Mouse (Mus musculus): ENCODE measurements around the gene Sash3.

Gene Sash3

DNA sequence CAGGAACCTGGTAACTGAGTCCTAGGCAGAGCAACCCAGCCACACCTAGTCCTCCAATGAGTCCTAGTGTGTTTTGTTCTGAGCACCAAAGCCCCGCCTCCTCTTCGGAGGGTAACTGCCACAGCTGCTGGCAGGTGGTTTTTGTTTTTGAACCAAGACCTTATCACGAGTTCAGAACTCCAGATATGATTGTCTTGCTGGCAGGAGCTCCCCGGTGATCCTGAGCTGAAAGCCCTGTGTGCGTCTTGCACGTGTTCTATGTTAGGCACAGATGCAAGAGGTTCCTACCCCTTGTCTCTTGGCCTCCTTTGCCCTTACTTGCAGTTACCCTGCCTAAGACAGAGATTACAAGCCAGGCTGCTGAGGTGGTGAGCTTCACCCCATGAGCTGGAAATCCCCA lies 4.8 kb upstream of the Sash3 start:
- DNase-seq: no peak

DNA sequence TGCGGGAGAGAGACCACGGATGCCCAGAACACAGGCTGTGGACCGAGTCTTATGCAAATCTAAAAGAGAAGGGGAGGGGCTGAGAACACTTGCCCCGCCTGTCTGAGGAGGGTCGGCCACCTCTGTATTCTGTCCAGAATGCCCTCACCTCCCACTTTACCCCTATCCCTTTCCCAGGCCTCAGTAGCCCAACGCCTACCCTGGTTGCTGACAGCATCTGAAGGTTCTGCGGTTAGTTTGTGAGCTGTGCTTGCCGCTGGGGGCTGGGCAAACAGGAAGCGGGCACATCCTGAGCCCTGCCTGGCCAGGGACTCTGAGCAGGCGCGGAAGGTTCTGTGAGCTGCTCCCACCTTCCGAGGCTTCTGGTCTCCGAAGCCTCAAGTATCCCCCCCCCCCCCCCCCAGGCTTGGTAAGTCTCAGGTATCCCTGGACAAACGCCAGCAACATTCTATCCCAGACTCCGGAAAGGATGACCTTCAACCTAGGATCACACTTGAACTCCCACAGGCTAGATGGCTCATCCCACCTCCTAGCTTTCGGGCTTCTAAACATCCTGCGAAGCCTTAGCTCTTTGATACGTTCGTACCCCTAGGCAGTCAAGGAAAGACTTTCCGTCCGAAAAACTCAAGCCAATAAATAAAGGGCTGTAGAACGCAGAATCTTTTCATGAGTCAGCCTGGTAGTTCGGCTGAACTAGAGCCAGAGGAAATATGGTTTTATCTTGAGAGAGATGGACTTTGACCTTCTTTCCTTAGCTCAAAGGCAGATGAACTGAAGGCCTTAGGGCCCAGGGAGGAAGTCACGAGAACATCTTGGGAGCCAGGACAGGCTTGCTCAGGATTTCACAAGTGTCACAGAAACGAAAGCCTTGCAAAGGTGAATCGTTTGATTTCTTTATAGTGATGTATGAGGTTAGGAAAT lies 2.6 kb upstream of the Sash3 start:
- DNase-seq: peak; percentile 41

DNA sequence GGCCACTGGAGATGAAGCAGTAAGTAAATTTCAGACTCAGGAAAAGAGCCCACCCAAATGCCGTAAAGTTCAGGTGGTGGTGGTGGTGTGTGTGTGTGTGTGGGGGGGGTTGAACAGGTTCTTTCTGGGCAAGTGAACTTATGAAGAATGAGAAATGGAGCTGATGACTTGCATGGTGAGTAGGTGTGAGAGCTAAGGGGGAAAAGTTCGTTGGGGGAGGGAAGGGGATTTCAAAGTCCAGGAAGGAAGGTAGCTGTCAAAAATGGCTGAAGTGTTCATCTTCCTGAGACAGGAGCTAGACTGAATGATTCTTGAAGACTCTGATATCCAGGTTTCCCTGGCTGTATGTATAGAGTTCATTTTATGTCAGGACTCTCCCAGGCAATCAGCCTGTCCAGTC lies 990 bp downstream of the Sash3 start:
- no peak for DNase-seq

DNA sequence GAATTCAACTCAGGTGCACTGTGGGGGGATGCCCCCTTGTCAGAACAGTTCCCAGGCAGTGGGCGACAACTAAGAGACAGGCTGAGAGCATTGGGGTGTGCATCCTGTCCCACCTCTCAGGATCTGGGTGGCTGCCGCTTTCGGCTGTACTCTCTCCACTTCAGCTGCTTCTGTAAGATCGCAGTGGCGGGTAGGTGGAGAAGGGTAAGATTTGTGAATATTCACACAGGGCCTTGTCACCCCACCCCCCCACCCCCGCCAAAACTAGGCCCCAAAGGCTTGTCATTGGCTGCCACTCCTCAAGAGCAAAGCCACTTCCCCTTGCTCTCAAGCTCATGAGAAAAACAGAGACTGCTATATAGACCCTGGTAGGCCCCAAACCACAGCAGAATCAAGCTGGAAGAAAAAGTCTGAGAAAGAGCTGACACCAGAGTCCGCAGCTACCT lies 1.5 kb downstream of the Sash3 start:
- no peak for DNase-seq

DNA sequence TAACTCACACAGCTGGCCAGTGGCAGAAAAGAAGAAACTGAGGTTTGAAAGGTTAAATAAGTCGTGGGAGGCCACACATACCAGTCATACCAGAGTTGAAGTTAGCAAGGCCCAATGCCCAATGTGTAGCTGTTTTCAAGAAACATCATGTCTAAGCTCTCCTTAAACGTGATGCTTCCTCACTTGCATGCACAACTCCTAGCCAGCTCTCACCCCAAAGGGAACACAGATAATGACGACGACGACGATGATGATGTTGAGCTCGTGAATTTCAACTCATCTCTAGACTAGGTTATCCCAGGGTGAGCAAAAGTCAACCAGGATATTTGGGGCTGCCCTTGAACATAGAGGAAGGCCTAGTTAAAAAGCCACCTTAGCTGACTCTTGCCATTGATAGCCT lies 5.9 kb downstream of the Sash3 start:
- DNase-seq: no peak

DNA sequence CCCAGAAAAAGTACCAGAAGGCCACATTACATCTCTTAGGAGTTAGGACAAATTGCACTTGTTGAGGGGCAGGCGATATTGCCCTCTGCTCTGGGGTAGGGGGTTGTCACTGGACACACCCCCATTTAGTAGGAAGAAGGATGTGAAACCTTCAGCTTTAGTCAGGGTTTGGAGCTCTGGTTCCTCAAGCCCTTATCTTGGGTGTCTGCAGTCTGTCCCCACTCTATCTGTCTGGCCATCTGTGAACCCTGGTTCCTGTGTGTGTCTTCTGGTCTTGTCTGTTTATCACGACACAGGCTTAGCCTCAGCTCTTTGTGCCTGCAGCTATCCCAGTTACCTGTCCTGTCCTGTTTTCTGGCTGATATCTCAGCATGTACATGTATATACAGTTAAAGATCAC lies 7.2 kb downstream of the Sash3 start:
- DNase-seq: no peak

DNA sequence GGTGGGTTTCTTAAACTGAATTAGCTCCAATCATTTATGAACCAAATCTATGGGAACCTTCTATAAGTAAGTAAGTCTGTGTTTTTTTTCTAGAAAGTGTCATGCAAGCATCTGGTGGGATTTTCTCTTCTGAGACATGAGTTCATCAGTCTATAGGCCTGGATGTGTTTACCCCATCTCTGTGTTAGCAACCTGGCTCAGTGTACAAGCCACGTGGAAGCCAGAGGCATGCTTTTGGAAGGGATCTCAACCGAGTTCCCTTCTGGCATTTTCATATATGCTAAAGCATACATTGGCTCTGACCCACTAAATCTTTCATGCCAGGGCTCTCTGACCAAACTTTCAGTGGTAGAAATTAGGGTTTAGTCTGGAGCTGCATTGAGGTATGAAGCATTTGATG lies 7.7 kb downstream of the Sash3 start:
- no peak for DNase-seq

DNA sequence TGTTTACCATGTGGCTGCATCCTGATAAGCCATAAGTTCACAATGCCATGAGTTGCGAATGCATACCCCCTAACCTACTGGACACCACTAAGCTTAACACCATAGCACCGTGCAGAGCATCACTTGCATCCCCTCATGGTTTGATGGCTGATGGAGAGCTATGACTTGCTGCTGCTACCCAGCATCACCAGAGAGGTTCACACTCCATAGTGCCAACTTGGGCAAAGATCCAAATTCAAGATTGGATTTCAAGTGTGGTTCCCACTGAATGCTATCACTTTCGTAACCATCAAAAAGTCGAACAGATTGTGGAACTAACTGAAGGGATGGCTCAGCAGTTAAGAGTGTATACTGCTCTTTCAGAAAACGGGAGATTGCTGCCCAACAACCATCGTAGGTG lies 9.3 kb downstream of the Sash3 start:
- no peak for DNase-seq

DNA sequence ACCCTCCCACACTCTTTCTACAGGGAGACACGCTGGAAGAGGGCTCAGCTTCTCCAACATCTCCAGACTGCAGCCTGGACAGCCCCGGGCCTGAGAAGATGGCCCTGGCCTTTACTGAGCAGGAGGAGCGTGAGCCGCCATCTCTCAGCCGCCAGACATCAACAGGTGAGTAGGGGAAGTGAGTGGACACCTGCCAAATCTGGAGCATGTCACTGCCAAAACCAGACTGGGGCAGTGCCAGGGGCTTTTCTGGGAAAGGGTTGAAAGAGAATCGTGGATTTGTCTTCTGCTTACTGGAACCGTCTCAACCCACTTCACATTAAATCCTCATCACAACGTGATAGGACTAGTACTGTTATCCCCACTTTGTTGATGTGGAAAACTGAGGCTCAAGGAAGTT lies 11.2 kb downstream of the Sash3 start:
- DNase-seq: no peak

DNA sequence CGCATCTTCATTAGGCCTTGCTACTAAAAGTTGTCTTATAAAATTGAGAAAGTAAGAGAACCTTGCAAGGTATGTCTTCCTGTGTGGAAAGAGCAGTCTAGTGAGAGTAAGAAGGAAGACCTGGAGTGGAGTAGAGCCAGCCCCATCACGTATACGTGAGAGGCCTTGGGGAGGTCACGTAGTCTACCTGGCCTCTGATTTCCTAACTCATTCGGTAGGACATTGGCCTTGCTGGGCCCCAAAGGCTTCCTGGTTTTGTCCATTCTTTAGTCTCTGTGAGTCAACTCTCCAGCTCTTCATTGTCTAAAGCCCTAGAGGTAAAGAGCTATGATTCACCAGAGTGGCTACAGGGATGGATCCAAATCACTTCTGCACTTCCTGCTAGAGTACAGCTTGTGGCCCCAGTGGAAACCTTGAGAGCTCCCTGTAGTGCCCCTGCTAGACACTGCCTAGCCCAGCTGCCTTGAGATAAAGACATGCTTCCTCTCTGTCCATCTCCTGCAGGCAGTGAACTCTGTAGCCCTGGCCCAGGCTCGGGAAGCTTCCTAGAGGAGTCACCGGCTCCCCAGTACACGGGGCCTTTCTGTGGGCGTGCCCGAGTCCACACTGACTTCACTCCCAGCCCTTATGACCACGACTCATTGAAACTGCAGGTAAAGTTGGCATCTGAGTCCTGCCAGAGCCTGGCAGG lies 12.1 kb downstream of the Sash3 start:
- no peak for DNase-seq

DNA sequence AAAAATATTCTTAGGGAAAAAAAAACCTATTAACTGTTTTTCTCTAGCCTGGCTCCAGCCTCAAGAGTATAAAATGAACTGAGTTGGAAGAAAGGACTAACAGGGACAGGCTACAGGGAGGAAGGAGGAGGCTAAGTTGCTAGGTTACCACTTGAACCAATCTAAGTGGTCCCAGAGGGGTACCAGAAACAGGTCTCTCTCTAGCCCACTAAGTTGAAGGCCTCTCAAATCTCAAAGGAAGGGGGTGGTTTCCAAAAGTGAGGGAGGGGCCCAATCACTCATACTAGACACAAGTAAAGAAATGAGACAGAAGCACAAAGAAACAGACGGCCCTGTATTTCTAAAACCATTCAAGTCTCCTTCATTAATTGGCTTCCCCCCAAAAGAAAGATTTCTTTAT lies 23.7 kb downstream of the Sash3 start:
- no peak for DNase-seq

DNA sequence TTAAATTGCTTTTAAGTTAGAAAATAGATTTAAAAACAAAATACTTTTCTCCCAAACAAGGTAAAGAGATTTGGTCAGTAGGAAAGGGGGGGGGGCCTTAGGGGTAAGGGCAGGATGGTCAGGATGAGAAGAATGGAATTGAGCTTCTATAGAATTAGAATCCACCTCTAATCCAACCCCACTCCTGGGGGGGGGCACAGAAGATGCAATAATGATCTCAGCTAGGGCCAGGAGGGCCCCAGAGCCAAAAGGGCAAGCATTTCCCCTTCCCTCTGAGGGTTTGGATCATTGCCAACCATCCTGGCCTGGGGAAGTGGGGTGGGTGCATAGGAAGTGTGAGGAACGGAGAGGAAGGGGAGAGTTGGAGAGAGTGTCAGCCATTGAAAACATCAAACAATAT lies 24.1 kb downstream of the Sash3 start:
- no peak for DNase-seq

DNA sequence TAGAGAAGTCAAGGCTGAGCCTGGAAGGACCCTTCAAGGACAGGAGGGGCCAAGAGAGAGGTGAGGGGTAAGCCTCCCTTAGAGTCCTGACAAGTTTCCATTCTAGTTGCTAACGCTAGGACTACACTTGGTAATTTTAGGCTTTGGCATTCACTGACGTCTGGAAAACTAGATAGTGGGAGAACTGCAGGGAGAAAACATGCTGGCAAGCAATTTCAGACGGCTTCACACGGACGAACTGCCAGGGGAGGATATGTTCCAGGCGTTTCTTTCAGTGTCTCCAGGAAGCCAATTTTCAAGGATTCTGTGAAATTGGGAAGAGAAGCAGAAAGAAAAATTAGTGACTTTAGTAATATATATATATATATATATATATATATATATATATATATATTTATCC lies 35.6 kb downstream of the Sash3 start:
- DNase-seq: no peak

DNA sequence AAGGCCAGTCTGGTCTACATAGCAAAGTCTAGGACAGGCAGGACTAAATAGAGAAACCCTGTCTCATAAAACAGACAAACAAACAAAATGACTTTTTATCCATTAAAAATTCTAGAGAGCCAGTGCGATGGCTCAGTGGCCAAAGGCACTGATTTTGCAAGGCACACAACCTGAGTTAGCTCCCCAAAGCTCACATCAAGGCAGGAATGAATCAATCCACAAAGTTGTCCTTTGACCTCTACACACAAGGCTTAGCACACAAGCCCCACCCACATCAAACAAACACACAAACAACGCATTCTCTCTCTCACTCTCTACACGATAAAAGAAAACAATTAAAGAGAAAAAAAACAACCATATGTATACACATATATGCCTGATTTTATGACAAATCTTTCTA lies 38.5 kb downstream of the Sash3 start:
- DNase-seq: no peak

DNA sequence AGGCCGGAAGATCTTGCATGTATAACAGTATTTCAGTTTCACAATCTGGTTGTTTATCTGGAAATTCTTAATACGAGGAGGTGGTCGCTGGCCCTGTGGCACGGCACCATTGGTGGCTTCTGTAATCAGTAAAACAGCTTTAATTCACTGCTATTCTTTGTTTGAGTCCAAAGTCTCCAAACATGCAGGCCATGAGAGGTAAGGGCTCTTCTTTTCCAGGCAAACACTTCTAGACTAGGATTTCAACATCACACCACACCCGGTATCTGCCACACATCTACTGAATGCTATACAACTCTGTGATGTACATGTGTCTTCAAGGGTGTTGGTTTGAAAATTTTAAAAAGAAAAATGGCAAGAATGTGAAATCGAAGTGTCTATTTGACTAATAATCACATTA lies 45.0 kb downstream of the Sash3 start:
- DNase-seq: no peak

DNA sequence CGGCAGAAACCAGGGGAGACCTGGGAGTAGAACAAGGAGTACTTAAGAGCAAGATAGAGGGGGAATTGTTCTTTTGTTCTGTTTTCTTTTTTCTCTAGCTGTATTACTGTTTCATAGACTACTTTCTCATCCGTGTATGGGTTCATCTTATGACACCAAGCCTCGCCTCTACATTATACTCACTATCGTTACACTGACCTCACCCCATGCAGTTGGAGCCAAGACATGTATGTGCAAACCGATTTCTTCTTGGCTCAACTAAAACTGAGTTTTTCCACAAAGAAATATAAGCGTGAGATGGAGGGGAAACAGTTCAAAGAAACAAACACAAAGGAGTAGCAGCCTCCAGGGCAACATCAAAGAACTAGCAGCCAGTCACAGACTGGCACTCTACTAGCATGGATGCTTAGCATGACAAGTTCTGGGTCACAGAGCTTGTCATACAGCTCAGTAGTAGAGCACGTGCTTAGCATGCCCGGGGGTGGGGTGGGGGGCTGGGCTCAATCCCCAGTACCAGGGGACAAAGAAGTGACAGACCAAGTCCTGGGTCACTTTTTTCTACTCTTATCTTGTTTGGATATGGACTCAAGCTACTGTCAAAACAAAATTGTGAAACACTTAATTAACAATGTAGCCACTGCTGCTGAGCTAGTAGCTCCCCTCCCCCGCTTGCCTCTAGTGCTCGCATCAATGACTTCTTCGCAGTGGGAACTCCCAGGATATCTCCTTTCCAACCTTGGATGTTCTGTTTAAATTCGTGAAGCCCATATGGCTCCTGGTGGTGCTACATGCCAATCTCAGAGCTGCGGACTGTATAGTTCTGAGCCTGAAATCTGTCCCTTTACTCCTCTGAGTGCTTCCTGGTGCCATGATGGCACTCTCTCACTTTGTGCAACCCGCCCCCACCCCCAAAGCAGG lies 47.3 kb downstream of the Sash3 start:
- DNase-seq: no peak

DNA sequence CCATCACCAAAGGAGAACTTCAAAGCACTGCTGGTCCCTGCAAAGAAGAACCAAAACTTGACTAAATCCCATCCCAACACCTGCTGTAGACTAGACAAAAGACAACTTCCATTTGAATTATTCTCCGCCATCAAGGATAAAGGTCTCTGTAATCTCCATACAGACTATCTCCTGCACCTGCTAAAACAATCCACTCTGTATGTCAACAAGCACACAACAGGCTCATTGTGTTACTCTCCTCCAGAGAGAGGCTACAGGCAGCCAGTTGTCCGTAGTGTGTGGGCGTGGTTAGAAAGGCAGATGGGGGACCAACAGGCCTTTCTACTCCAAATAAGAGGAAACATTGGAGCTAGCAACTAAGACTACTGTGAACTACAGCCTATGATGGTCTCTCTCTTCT lies 51.6 kb downstream of the Sash3 start:
- no peak for DNase-seq

DNA sequence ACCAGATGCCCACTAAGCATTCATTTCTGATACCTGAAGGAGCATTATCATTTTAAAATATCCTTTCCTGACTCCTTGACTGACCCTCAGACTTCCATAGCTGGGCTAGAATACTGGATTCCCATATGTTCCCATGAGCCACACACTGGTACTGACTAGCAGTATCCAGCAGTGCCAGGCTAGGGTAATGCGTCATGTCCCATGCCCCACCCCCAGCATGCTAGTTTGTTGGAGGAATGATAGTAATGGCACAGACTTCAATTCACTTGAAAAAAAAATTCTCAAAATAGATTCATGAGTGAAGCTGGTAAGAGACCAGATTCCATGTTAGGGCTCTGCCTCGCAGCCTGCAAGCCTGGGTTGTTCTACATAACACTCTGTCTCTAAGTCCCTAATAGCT lies 52.8 kb downstream of the Sash3 start:
- DNase-seq: no peak

DNA sequence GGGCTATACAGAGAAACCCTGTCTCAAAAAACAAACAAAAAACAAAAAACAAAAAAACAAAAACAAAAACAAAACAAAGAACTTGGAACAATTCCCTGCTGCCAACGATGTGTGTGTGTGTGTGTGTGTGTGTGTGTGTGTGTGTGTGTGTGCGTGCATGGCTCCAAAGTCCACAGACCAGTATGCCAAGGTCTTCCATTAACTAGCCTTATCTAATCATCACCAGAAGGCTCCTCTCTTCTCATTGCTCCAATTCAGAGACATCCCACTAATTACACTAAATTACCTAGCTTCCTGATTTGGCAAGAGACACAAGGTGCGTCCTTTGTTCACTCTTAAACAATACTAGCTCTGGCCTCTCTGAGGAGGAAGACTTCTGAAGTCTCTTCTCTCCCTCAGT lies 54.5 kb downstream of the Sash3 start:
- no peak for DNase-seq

DNA sequence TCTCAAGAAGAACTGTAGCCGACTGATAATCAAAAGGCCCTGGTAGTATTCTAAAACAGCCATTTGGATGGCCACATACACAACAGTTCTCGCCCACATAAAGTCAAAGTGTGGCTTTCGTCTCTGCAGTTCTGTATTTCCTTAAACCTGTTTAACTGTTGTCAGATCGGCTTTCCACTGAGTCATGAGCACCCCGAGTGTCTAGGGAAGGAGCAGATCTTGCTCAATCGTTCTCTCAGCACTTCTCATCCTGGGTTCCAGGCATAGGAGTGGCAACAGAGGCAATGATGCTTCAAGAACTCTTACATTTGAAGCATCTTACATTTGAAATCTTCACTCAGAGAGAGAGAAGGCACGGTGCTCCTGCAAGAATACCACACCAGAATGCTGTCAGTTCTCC lies 55.7 kb downstream of the Sash3 start:
- DNase-seq: no peak

DNA sequence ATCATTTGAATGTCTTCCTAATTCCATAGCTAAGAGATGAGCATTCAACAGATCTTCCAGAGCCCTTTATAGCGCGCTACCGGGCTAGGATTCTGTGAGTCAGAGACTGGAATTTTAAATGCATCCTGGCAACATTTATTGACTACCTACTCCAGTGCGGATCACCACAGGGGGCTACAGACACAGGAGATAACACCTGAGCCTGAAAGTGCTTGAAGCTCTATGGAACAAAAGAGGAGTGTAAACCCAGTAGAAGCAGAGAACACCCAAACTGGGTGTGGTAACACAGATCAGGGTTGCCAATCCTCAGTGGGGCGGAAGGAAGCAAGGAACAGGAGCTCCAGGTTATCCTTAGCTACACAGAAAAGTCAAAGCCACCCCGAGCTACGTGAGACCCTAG lies 56.2 kb downstream of the Sash3 start:
- no peak for DNase-seq

DNA sequence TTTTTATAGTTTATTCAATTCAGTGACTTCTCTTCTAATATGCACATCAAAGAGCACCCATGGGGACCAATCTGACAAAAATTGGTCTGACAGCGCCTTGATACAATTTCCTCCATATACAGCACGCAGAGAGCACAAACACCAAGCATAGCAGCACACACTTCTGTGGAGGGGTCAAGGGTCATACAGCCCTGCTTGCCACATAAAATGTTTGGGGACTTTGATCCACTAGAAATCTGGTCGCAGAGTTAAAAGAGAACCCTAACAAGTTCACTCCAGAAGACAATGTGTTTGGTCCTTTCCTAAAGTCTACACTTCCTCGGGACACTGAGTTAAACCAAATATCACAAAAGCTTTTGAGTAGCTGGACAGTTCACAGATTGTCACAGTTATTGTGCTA lies 56.8 kb downstream of the Sash3 start:
- peak; percentile 5 for DNase-seq

DNA sequence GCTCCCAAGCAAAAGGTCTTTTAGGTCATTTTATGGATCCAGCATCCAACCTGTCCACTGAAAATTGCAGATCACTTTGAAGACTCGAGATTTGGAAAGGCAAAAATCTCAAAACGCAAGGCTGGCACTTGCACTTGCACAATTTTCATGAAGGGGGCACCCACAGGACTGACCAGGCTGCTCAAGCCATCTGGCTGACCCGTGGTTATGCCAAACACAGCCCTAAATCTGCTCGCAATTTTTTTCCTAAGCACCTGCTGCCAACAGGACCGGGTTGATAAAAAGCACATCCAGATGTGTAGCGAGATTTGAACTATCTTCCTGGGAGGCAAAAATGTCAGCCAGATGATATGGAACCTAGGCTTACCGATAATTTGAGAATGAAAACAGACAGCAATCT lies 57.5 kb downstream of the Sash3 start:
- no peak for DNase-seq
